Mouse (Mus musculus) hindbrain, embryonic 16.5 days (tissue): ENCODE data around the gene Sord. TPM values are rescaled to one million over a fixed set of nuclear protein-coding genes. Genes with fewer than 3 reads are reported as not detected.

Experiments
- ATAC-seq: fragments of 200-750 bp; cut with Nextera tagmentation; 2 replicates; pipeline ENCODE4 v1.8.0; 2017; ENCODE audit warnings: moderate TSS enrichment, moderate library complexity
- H3K27ac ChIP-seq: fragments of 300-500 bp; sonication (generic); 2 replicates; pipeline ENCODE4 v1.5.1; 2014; ENCODE audit warnings: low read depth, mild to moderate bottlenecking, control low read depth, low read length, moderate library complexity
- H3K27me3 ChIP-seq: fragments of 300-500 bp; sonication (generic); replicated peaks from 2 replicates; pipeline ENCODE4 v1.6.1; 2014; ENCODE audit warnings: low read length; ENCODE audit not compliant: control insufficient read depth, insufficient read depth
- H3K36me3 ChIP-seq: fragments of 300-500 bp; sonication (generic); 2 replicates; pipeline ENCODE4 v1.6.1; 2014; ENCODE audit warnings: mild to moderate bottlenecking, low read length, moderate library complexity, mixed read lengths; ENCODE audit not compliant: control insufficient read depth, insufficient read depth
- H3K4me1 ChIP-seq: fragments of 300-500 bp; sonication (generic); 2 replicates; pipeline ENCODE4 v1.6.1; 2014; ENCODE audit warnings: low read depth, low read length; ENCODE audit not compliant: control insufficient read depth, insufficient read depth
- H3K4me2 ChIP-seq: fragments of 300-500 bp; sonication (generic); 2 replicates; pipeline ENCODE4 v1.6.1; 2014; ENCODE audit warnings: mild to moderate bottlenecking, low read length, control low read depth, moderate library complexity
- H3K4me3 ChIP-seq: fragments of 300-500 bp; sonication (generic); 2 replicates; pipeline ENCODE4 v1.5.1; 2014; ENCODE audit warnings: mild to moderate bottlenecking, low read length, control low read depth, moderate library complexity
- H3K9ac ChIP-seq: fragments of 300-500 bp; sonication (generic); 2 replicates; pipeline ENCODE4 v1.6.1; 2014; ENCODE audit warnings: low read depth, mild to moderate bottlenecking, control low read depth, low read length, moderate library complexity
- H3K9me3 ChIP-seq: fragments of 300-500 bp; sonication (generic); 2 replicates; pipeline ENCODE4 v1.6.1; 2014; ENCODE audit warnings: mild to moderate bottlenecking, low read length, moderate library complexity; ENCODE audit not compliant: control insufficient read depth
- WGBS: fragments of 180-500 bp; shearing (Covaris S2); extraction: QIAGEN DNeasy Blood & Tissue Kit; methylation state at CpG from one replicate; pipeline ENCODE4 v1.1.7; 2014; 5-methylcytosine and 5-hydroxymethylcytosine counted together
- polyA plus RNA-seq: library from polyadenylated mRNA; unstranded; fragments of >200 nt; fragmentation: Nextera tagmentation; extraction: Ambion mirVana; gene quantifications from 2 replicates; pipeline ENCODE4 v1.2.1, GENCODE M21; 2015

Sord gene
- 26.0 and 29.7 TPM in 2 replicates for polyA plus RNA-seq

GRCm38 (mm10) chr2:122234611-122235288, at the start of gene Sord:
Gene Sord (plus strand): TSS chr2:122234749.
- peak; percentile 97 for ATAC-seq
- peak within 1 kb of the TSS; percentile 92 for H3K4me2 ChIP-seq
- no peaks in the 10 kb centered on the region for H3K27me3 ChIP-seq
- H3K36me3 ChIP-seq: no peaks in the 10 kb centered on the region
- H3K9ac ChIP-seq: peak within 1 kb of the TSS; percentile 71
- peaks cover 5% of the 10 kb centered on the region for H3K4me1 ChIP-seq
- WGBS: under 1% methylated on average over 35 of the region's 35 CpGs
- no peaks in the 10 kb centered on the region for H3K9me3 ChIP-seq
- H3K27ac ChIP-seq: peak within 1 kb of the TSS; percentile 51
- H3K4me3 ChIP-seq: peak within 1 kb of the TSS; percentile 53

DNA sequence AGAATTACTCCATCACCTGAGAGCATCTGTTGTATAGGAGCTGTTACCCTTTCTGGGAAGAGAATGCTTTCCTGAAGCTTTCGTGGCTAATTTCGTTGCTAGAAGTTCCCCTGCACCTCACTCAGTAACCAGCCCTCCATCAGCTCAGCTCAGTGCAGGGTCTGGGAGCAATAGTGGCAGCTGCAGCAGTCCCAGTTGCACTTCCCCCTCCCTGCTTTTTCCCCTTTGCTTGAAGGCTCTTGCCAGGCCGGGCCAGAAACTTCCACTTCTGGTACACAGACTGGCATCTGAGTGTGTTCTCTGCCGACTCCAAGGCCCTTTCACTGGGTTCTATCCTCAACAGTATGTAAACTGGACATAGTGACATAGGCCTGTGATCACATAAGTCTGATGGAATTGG, 49.5 kb upstream of the Sord start:
- no peak overlapping the region for H3K9ac ChIP-seq
- 87% methylated on average over 4 of the region's 4 CpGs for WGBS
- H3K4me3 ChIP-seq: no peak overlapping the region
- no peaks in the 10 kb centered on the region for H3K9me3 ChIP-seq
- H3K27ac ChIP-seq: no peak overlapping the region
- H3K36me3 ChIP-seq: no peaks in the 10 kb centered on the region
- H3K4me1 ChIP-seq: no peaks in the 10 kb centered on the region
- ATAC-seq: no peak
- no peak overlapping the region for H3K4me2 ChIP-seq
- H3K27me3 ChIP-seq: no peaks in the 10 kb centered on the region

DNA sequence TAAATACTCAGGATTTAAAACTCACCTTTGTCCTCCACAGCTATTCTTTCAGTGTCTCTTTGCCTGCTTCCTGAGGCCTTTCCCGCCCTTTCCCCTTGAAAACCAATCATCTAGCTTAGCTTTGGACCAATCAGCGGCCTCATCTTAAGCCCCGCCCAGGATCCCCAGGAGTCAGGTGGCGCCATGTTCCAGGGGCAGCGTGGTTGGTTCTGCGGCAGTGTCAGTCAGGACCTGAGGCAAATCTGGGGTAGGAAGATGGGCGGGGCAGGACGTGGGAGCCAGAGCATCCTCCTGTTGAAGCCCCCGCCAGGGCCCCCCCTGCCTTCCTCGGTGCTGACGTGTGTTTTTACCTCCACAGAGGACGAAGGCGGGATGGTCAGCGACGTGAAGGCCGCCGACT, 48.4 kb upstream of the Sord start, which contains the start of the genes Patl2 and Terb2:
Gene Patl2 (minus strand): TSS at position 84 of the 400 bp plus-strand sequence.
Gene Terb2 (plus strand): TSS at position 167 of the 400 bp plus-strand sequence.
- no peak for ATAC-seq
- Histone ChIP-seq H3K27ac (no peak within 1 kb of the TSS), H3K4me1 (no peaks in the 10 kb centered on the region), H3K9me3 (no peaks in the 10 kb centered on the region), H3K4me2 (no peak within 1 kb of the TSS), H3K9ac (no peak within 1 kb of the TSS), H3K36me3 (no peaks in the 10 kb centered on the region), H3K27me3 (no peaks in the 10 kb centered on the region), H3K4me3 (no peak within 1 kb of the TSS)
- 83% methylated on average over 17 of the region's 17 CpGs for WGBS

DNA sequence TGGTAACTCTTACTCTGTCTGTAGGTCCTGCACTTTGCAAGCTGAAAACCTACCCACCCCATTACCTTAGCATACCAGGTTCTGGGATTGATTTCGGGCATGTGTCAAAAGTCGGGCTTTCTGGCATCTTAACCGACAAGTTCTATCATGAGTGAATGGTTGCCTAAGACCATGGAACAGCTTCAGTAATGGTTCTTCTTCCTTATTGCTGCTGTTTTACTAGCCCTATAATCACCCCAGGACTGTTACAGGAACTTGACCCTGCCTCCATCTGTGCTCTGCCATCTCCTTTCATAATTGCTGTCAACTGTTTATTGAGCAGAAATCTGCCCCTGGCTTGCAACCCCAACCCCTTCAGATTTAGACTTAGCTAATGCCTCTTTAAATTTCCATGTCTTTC, 47.8 kb upstream of the Sord start:
- Histone ChIP-seq H3K4me1 (no peaks in the 10 kb centered on the region), H3K9me3 (no peaks in the 10 kb centered on the region), H3K27me3 (no peaks in the 10 kb centered on the region), H3K4me3 (no peak overlapping the region), H3K27ac (no peak overlapping the region), H3K36me3 (no peaks in the 10 kb centered on the region), H3K9ac (no peak overlapping the region), H3K4me2 (no peak overlapping the region)
- ATAC-seq: no peak
- WGBS: 97% methylated on average over 3 of the region's 3 CpGs

GRCm38 (mm10) chr2:122191849-122192248, 42.7 kb upstream of the Sord start:
- Histone ChIP-seq H3K4me1 (no peaks in the 10 kb centered on the region), H3K9me3 (no peaks in the 10 kb centered on the region), H3K9ac (no peak overlapping the region), H3K4me2 (no peak overlapping the region), H3K36me3 (no peaks in the 10 kb centered on the region), H3K4me3 (no peak overlapping the region), H3K27ac (no peak overlapping the region), H3K27me3 (no peaks in the 10 kb centered on the region)
- ATAC-seq: no peak
- WGBS: 83% methylated on average over 3 of the region's 3 CpGs

DNA sequence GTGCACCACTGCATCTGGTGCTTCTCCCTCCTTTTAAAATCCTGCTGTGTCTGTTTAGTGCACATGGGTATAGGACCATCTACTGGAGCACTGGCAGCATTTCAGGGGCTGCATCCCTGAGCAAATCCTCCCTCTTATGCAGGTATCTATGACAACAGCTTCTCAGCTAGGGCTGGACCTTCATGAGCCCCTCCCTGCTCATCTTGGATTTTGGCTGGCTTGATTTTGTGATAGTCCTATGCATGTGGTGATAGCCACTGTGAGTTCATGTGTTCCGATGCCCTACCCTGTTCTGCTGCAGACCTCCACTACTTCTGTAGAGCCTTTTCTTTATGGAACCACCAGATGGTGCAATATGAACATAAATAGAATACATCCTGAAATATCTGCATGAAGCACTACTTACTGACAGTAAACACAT, 40.0 kb upstream of the Sord start:
- H3K36me3 ChIP-seq: no peaks in the 10 kb centered on the region
- H3K27me3 ChIP-seq: no peaks in the 10 kb centered on the region
- H3K4me3 ChIP-seq: no peak overlapping the region
- no peak overlapping the region for H3K9ac ChIP-seq
- no peaks in the 10 kb centered on the region for H3K9me3 ChIP-seq
- 45% methylated on average over 1 of the region's 1 CpGs for WGBS
- peak; percentile 93 for ATAC-seq
- H3K27ac ChIP-seq: no peak overlapping the region
- no peaks in the 10 kb centered on the region for H3K4me1 ChIP-seq
- H3K4me2 ChIP-seq: no peak overlapping the region

- Histone ChIP-seq H3K27ac (no peak overlapping the region), H3K27me3 (no peaks in the 10 kb centered on the region), H3K36me3 (no peaks in the 10 kb centered on the region), H3K4me2 (no peak overlapping the region), H3K9ac (no peak overlapping the region), H3K4me3 (no peak overlapping the region), H3K9me3 (no peaks in the 10 kb centered on the region), H3K4me1 (no peaks in the 10 kb centered on the region)
- ATAC-seq: no peak
- 87% methylated on average over 1 of the region's 1 CpGs for WGBS
Measured at GRCm38 (mm10) chr2:122201501-122201900, 33.0 kb upstream of the Sord start.

GRCm38 (mm10) chr2:122206440-122207107, 28.0 kb upstream of the Sord start:
- no peak for ATAC-seq
- WGBS: 66% methylated on average over 2 of the region's 2 CpGs
- Histone ChIP-seq H3K9ac (no peak overlapping the region), H3K27me3 (no peaks in the 10 kb centered on the region), H3K9me3 (no peaks in the 10 kb centered on the region), H3K4me2 (no peak overlapping the region), H3K27ac (no peak overlapping the region), H3K4me1 (no peaks in the 10 kb centered on the region), H3K4me3 (no peak overlapping the region), H3K36me3 (no peaks in the 10 kb centered on the region)

DNA sequence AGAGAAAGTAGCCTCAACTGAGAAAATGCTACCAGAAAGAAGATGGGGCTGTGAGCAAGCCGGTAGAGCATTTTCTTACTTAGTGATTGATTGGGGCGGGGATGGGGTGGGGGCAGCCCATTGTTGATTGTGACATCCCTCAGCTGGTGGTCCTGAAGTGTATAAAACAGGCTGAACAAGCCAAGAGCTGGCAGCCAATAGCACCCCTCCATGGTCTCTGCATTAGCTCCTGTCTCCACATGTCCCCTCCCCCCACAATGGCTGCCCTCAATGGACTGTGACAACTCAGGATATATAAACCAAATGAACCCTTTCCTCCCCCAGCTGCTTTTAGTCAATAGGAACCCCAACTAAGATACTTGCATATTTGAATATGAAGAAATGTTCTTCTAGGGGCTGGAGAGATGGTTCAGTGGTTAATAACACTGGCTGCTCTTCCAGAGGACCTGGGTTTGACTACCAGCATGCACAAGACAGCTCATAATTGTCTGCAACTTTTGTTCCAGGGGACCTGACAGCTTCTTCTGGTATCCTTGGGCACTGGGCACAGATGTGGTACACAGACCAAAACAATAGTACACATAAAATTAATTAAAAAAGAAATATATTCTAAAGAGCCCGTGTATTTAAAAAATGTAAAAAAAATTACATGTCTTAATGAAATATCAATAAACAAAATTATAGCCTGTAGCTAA, 23.9 kb upstream of the Sord start:
- Histone ChIP-seq H3K4me1 (no peaks in the 10 kb centered on the region), H3K4me2 (no peak overlapping the region), H3K27me3 (no peaks in the 10 kb centered on the region), H3K9ac (no peak overlapping the region), H3K4me3 (no peak overlapping the region), H3K9me3 (no peaks in the 10 kb centered on the region), H3K36me3 (no peaks in the 10 kb centered on the region), H3K27ac (no peak overlapping the region)
- 25% methylated on average over 3 of the region's 3 CpGs for WGBS
- no peak for ATAC-seq
